Mouse (Mus musculus): ENCODE results near the gene Ppp1r13b.

DNA sequence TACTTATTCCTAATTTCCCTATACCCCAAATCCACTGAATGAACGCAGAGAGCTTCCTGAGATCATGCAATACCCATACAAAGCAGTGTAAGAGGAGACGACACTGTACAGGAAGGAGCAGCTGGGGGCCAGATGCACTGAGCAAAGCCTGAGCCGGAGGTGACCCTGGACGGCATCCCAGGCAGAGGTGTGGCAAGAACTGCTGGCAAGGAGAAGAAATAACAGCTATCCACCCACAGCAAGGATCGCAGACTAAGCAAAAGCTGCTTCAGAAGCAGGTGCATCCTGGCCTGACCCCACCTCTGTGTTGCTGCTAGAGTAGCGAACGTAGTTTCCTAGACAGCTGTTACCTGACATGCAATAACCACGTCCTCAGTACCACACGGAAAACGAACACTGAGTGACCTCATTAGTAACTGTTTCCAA, 54.9 kb downstream of the Ppp1r13b start:
- TF ChIP-seq GATA1 (IDR thresholded peaks at IDR 0.05; ENCODE audit: low read length) (no peak), TAL1 (IDR thresholded peaks at IDR 0.05; ENCODE audit: low read length) (no peak)
